Mouse (Mus musculus): ENCODE results near the gene Gprc5c.

The Gprc5c gene

GRCm38 (mm10) chr11:114829499-114830432 is 21.2 kb upstream of the Gprc5c start:
- in situ Hi-C loops (cut with MboI; ENCODE audit: unreplicated experiment in 2 of 2): no loop called here

GRCm38 (mm10) chr11:114830433-114830773 is 20.5 kb upstream of the Gprc5c start:
- in situ Hi-C loops (cut with MboI; ENCODE audit: unreplicated experiment in 2 of 2): no loop called here

- in situ Hi-C loops (cut with MboI; ENCODE audit: unreplicated experiment in 2 of 2): no loop called here
Measured at GRCm38 (mm10) chr11:114833166-114833565, 17.8 kb upstream of the Gprc5c start.

- in situ Hi-C loops (cut with MboI; ENCODE audit: unreplicated experiment in 2 of 2): no loop called here
Measured at GRCm38 (mm10) chr11:114843818-114844463, 7.0 kb upstream of the Gprc5c start.

- in situ Hi-C loops (cut with MboI; ENCODE audit: unreplicated experiment in 2 of 2): no loop called here
Measured at GRCm38 (mm10) chr11:114844464-114845220, 6.3 kb upstream of the Gprc5c start.

GRCm38 (mm10) chr11:114846336-114846735 is 4.6 kb upstream of the Gprc5c start:
- in situ Hi-C loops (cut with MboI; ENCODE audit: unreplicated experiment in 2 of 2): no loop called here

- in situ Hi-C loops (cut with MboI; ENCODE audit: unreplicated experiment in 2 of 2): no loop called here
Measured at GRCm38 (mm10) chr11:114847008-114847407, 3.9 kb upstream of the Gprc5c start.

GRCm38 (mm10) chr11:114849572-114849971 is 1.4 kb upstream of the Gprc5c start:
- in situ Hi-C loops (cut with MboI; ENCODE audit: unreplicated experiment in 2 of 2): no loop called here

- in situ Hi-C loops (cut with MboI; ENCODE audit: unreplicated experiment in 2 of 2): no loop called here
Measured at GRCm38 (mm10) chr11:114850066-114850451, 893 bp upstream of the Gprc5c start.

- in situ Hi-C loops (cut with MboI; ENCODE audit: unreplicated experiment in 2 of 2): no loop called here
Measured at GRCm38 (mm10) chr11:114851269-114851607, 286 bp downstream of the Gprc5c start.

- in situ Hi-C loops (cut with MboI; ENCODE audit: unreplicated experiment in 2 of 2): no loop called here
Measured at GRCm38 (mm10) chr11:114851608-114852310, 807 bp downstream of the Gprc5c start.

GRCm38 (mm10) chr11:114852311-114853173 is 1.6 kb downstream of the Gprc5c start:
- in situ Hi-C loops (cut with MboI; ENCODE audit: unreplicated experiment in 2 of 2): no loop called here

- in situ Hi-C loops (cut with MboI; ENCODE audit: unreplicated experiment in 2 of 2): no loop called here
Measured at GRCm38 (mm10) chr11:114853174-114853838, 2.4 kb downstream of the Gprc5c start.

- in situ Hi-C loops (cut with MboI; ENCODE audit: unreplicated experiment in 2 of 2): no loop called here
Measured at GRCm38 (mm10) chr11:114854581-114854980, 3.6 kb downstream of the Gprc5c start.

- in situ Hi-C loops (cut with MboI; ENCODE audit: unreplicated experiment in 2 of 2): no loop called here
Measured at GRCm38 (mm10) chr11:114856125-114856524, 5.2 kb downstream of the Gprc5c start.

GRCm38 (mm10) chr11:114858641-114859040 is 7.7 kb downstream of the Gprc5c start:
- in situ Hi-C loops (cut with MboI; ENCODE audit: unreplicated experiment in 2 of 2): no loop called here

GRCm38 (mm10) chr11:114861057-114861456 is 10.1 kb downstream of the Gprc5c start:
- in situ Hi-C loops (cut with MboI; ENCODE audit: unreplicated experiment in 2 of 2): no loop called here

- in situ Hi-C loops (cut with MboI; ENCODE audit: unreplicated experiment in 2 of 2): no loop called here
Measured at GRCm38 (mm10) chr11:114862687-114863086, 11.7 kb downstream of the Gprc5c start.

GRCm38 (mm10) chr11:114863918-114864420 is 13.0 kb downstream of the Gprc5c start:
- in situ Hi-C loops (cut with MboI; ENCODE audit: unreplicated experiment in 2 of 2): no loop called here

All from v-Abl transformed pro-B cells (cell line).